Mouse (Mus musculus) right cerebral cortex, postnatal 36 days (tissue): ENCODE measurements at regions not wholly inside any gene's neighbourhood (a gene's known extent, or its start where the extent isn't known, plus 50 kb on each side); places are given as distances from the start of the nearest gene placed in this dataset.
A peak's percentile ranks its signal among the peaks of the same experiment; 100 is the strongest.

Source experiments
- DNase-seq, 2 experiments: peaks; one replicate each; pipeline ENCODE4 v3.0.0; 2022; ENCODE audit warnings: low spot score in 2 of 2, mixed read lengths in 1 of 2

DNA sequence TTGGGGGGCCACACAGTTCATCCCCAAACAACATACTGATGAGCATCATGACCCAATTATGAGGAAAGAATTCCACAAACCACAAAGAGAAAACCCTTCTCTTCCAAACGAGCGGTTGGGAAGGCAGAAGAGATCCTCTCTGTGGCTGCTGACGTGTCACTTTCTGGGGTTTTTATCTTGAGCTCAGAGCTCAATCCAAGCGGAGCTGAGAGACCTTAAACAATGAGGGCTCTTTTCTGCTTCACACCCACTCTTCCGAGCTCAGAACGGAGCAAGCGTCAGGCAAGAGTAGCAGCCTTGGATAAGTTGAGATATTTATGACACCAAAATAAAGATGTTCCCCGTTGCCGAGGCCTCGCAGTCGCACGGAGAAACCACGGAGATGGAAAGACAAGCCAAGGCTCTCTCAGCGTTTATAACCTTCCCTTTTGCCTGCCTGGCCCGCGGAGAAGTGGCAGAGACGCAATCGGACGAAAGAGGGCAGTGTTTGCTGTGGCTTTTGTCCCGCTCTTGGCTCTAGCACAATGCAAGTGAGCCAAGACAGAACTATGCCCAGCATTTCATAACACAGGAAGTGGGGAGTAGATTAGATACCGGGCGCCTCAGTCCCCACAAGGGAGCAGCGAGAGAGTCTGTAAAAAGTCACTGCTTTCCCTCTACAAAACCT, 100.7 kb downstream of the Chic2 start:
- DNase-seq = peak; percentile 69 to 75

DNA sequence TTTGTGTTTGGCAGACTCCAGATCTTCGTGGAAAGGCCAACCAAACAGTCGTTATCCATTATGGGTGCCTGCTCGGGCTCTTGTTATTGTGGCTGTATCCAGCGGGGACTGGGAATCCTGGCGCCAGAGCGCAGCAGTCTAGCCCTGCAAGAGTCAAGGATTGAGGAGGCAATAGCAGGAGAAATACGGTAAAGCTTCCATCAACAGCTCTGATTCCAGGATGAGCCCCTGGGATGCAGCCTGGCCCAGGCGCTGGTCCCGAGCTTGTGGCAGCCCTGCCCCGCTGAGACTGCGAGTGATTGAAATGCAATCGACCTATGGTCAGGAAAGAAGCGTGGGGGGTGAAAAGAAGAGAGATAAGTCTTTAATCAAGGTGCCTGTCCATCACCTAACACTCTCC, 103.1 kb downstream of the Chic2 start:
- no peak for DNase-seq

- no peak for DNase-seq
These were observed 107.1 kb downstream of the Chic2 start for GRCm38 (mm10) chr5:74937416-74937940.

DNA sequence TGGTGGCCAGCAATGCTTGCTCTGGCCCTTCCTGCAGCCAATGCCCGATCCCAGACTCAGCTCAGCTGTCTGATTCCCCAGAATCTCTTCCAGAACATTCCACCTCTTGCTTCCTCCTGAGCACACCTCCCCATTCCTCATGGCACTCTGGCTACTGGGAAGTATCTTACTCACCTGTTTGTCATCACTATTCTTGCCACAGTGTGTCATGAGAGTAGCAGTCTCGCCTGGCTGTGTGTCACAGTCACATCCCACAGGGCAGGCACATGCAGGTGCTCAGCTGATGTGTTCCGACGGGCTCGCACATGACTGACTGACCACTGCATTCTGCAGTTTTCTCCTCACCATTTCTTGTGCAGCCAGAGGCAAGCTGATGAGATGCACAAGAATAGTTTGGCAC, 108.5 kb downstream of the Chic2 start:
- no peak for DNase-seq

DNA sequence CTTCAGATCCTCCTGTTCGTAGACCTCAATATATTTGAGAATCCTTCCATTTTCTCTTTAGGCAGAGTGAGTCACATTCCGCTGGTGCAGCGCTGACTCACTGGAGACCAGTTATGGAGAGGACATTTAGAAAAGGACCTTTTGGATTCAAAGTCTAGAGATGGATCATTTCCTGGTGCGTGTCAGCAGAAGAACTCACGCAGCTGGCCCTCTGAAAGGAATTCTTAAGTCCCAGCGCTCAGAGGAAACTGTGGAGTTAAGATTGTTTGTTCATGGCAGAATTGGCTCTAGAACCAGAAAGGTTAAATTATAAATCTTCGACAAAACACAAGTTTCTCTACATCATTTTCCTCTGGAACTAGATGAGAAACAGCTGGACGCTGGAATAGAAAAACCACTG, 108.9 kb downstream of the Chic2 start:
- no peak for DNase-seq

DNA sequence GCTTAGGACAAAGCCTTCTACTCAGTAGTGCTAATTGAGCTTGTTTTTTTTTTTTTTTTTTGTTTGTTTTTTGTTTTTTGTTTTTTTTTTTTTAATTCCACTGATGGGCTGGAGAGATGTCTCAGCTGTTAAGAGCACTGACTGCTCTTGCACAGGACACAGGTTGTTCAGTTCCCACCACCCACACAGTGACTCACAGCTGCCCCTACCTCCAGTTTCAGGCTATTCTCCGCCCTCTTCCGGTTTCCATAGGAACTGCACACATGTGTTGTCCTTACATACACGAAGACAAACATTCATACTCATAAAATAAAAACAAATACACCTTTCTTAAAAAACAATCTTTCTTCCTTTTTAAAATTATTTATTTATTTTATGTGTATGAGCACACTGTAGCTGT, 111.3 kb downstream of the Chic2 start:
- DNase-seq = no peak

- no peak for DNase-seq
These were observed 112.4 kb downstream of the Chic2 start for GRCm38 (mm10) chr5:74932206-74932605.

GRCm38 (mm10) chr5:74931765-74932164, 112.8 kb downstream of the Chic2 start:
- no peak for DNase-seq

- no peak for DNase-seq
These were observed 117.0 kb downstream of the Chic2 start for GRCm38 (mm10) chr5:74927543-74927942.

- no peak for DNase-seq
These were observed 118.8 kb downstream of the Chic2 start for GRCm38 (mm10) chr5:74925769-74926168.

GRCm38 (mm10) chr5:74924031-74924533, 120.5 kb downstream of the Chic2 start:
- no peak for DNase-seq

- no peak for DNase-seq
These were observed 121.2 kb downstream of the Chic2 start for GRCm38 (mm10) chr5:74923337-74923736.

- no peak for DNase-seq
These were observed 121.7 kb downstream of the Chic2 start for GRCm38 (mm10) chr5:74922881-74923280.

GRCm38 (mm10) chr5:74920939-74921338, 123.6 kb downstream of the Chic2 start:
- DNase-seq = no peak

- DNase-seq = no peak
These were observed 124.1 kb downstream of the Chic2 start for GRCm38 (mm10) chr5:74920490-74920889.

- no peak for DNase-seq
These were observed 139.0 kb downstream of the Chic2 start for GRCm38 (mm10) chr5:74905504-74906061.

GRCm38 (mm10) chr5:74904927-74905503, 139.6 kb downstream of the Chic2 start:
- no peak for DNase-seq

- no peak for DNase-seq
These were observed 140.2 kb downstream of the Chic2 start for GRCm38 (mm10) chr5:74904327-74904726.

DNA sequence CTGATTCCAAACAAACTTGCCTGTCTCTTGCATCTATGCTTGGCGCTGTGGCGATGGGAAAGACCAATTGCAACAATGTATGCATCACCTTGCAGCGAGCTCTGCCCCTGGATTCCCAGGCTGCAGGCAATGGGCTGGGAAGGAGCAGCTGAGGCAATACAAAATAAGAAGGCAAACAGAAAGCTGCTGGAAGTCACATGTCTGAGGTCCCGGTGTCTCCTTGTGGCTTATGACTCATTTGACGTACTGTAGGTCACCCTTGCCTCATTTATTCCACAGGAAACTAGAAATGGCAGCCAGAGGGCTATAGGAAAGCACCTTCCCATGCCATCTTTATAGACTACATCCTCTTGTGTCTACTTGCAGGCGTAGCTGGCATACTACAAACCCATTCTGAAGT, 140.9 kb downstream of the Chic2 start:
- no peak for DNase-seq

DNA sequence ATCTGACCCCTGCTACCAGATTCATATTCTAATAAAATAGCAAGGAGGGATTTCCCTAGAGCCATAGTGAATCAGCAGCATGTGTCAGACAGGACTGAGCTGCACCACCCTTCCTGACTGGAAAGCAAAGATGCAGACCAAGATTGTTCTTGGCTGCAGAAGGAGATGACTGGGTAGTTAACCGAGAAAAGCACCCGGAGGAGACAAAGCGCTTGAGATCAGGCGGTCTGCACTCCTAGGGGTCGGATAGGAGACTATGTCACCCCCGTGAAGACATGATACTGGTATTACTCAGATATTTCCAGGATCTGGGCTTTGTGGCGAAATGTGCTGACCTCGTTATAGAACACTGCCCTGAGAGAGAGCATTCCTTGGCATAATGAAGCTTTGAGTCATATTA, 147.4 kb downstream of the Chic2 start:
- no peak for DNase-seq

GRCm38 (mm10) chr5:74893276-74893675, 151.3 kb downstream of the Chic2 start:
- no peak for DNase-seq

GRCm38 (mm10) chr5:74891541-74891940, 153.0 kb downstream of the Chic2 start:
- DNase-seq = no peak

DNA sequence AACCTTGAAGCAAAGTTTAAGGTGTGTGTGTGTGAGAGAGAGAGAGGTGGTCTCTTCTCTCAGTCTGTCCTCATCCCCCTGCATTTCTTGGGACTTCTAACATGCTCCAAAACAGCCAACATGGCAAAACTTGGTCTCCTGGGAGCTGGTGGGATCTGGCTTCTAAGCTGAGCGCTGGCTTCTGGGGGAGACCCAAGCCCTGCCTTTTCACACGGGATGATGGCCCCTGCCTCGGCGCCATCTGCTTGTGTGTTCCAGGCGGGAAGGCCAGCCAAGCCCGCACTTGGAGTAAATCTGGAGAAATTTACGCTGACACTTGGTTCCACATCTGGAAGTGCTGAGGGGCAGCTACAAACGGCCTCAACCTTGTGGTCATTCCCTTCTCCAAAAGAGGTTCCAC, 155.6 kb downstream of the Chic2 start:
- no peak for DNase-seq
